Mouse (Mus musculus) stomach, embryonic 14.5 days (tissue): ENCODE results near the gene Kcnab1. TPM values are rescaled to one million over a fixed set of nuclear protein-coding genes. Genes with fewer than 3 reads are reported as not detected.

ENCODE experiments used
- ATAC-seq: fragments of 200-750 bp; cut with Nextera tagmentation; 2 replicates; pipeline ENCODE4 v1.8.0; 2017; ENCODE audit warnings: low read depth, moderate TSS enrichment; ENCODE audit not compliant: insufficient number of reproducible peaks, insufficient read depth, low FRiP score
- H3K27ac ChIP-seq: fragments of 300-500 bp; sonication (generic); 2 replicates; pipeline ENCODE4 v1.5.1; 2014; ENCODE audit warnings: mild to moderate bottlenecking, low read length, moderate library complexity, mixed read lengths
- H3K27me3 ChIP-seq: fragments of 300-500 bp; sonication (generic); 2 replicates; pipeline ENCODE4 v1.6.1; 2014; ENCODE audit warnings: low read length, control low read depth, mixed read lengths; ENCODE audit not compliant: control insufficient read depth, insufficient read depth
- H3K36me3 ChIP-seq: fragments of 300-500 bp; sonication (generic); 2 replicates; pipeline ENCODE4 v1.6.1; 2014; ENCODE audit warnings: mild to moderate bottlenecking, control low read depth, low read length, moderate library complexity, mixed read lengths; ENCODE audit not compliant: control insufficient read depth, insufficient read depth
- H3K4me1 ChIP-seq: fragments of 300-500 bp; sonication (generic); 2 replicates; pipeline ENCODE4 v1.6.1; 2014; ENCODE audit warnings: low read length, control low read depth, mixed read lengths; ENCODE audit not compliant: control insufficient read depth, insufficient read depth
- H3K4me2 ChIP-seq: fragments of 300-500 bp; sonication (generic); replicated peaks from 2 replicates; pipeline ENCODE4 v1.6.1; 2014; ENCODE audit warnings: low read depth, low read length, control low read depth
- H3K4me3 ChIP-seq: fragments of 300-500 bp; sonication (generic); 2 replicates; pipeline ENCODE4 v1.5.1; 2014; ENCODE audit warnings: low read depth, low read length, control low read depth
- H3K9ac ChIP-seq: fragments of 300-500 bp; sonication (generic); replicated peaks from 2 replicates; pipeline ENCODE4 v1.6.1; 2014; ENCODE audit warnings: low read depth, mild to moderate bottlenecking, control low read depth, low read length, moderate library complexity, mixed read lengths
- H3K9me3 ChIP-seq: fragments of 300-500 bp; sonication (generic); 2 replicates; pipeline ENCODE4 v1.6.1; 2016; ENCODE audit warnings: low read depth, low read length, control low read depth; ENCODE audit not compliant: control insufficient read depth
- WGBS: fragments of 180-500 bp; shearing (Covaris S2); extraction: QIAGEN DNeasy Blood & Tissue Kit; methylation state at CpG from one replicate; pipeline ENCODE4 v1.1.7; 2014; 5-methylcytosine and 5-hydroxymethylcytosine counted together
- polyA plus RNA-seq: library from polyadenylated mRNA; unstranded; fragments of >200 nt; fragmentation: Nextera tagmentation; extraction: Ambion mirVana; gene quantifications from 2 replicates; pipeline ENCODE4 v1.2.1, GENCODE M21; 2014

The Kcnab1 gene
- polyA plus RNA-seq, 1 experiment from 2014 or later = 3.9 TPM

GRCm38 (mm10) chr3:65175819-65176218 lies 66.6 kb downstream of the Kcnab1 start:
- Histone ChIP-seq H3K9ac (no peak overlapping the region), H3K9me3 (no peaks in the 10 kb centered on the region), H3K4me1 (no peaks in the 10 kb centered on the region), H3K4me2 (no peak overlapping the region), H3K4me3 (no peak overlapping the region), H3K27me3 (no peaks in the 10 kb centered on the region), H3K27ac (no peak overlapping the region), H3K36me3 (no peaks in the 10 kb centered on the region)
- no peak for ATAC-seq
- 71% methylated on average over 4 of the region's 4 CpGs for WGBS

- Histone ChIP-seq H3K4me2 (no peak overlapping the region), H3K36me3 (no peaks in the 10 kb centered on the region), H3K27me3 (no peaks in the 10 kb centered on the region), H3K27ac (no peak overlapping the region), H3K4me3 (no peak overlapping the region), H3K9me3 (no peaks in the 10 kb centered on the region), H3K4me1 (no peaks in the 10 kb centered on the region), H3K9ac (no peak overlapping the region)
- ATAC-seq = no peak
Observed at GRCm38 (mm10) chr3:65176846-65177245, 67.7 kb downstream of the Kcnab1 start.

- Histone ChIP-seq H3K9ac (no peak overlapping the region), H3K4me2 (no peak overlapping the region), H3K9me3 (no peaks in the 10 kb centered on the region), H3K27me3 (no peaks in the 10 kb centered on the region), H3K4me3 (no peak overlapping the region), H3K27ac (no peak overlapping the region), H3K4me1 (no peaks in the 10 kb centered on the region), H3K36me3 (no peaks in the 10 kb centered on the region)
- WGBS = 62% methylated on average over 7 of the region's 7 CpGs
- ATAC-seq = no peak
Observed at GRCm38 (mm10) chr3:65187833-65188698, 78.9 kb downstream of the Kcnab1 start.

- Histone ChIP-seq H3K4me1 (no peaks in the 10 kb centered on the region), H3K36me3 (no peaks in the 10 kb centered on the region), H3K27ac (no peak overlapping the region), H3K9ac (no peak overlapping the region), H3K27me3 (no peaks in the 10 kb centered on the region), H3K4me3 (no peak overlapping the region), H3K4me2 (no peak overlapping the region), H3K9me3 (no peaks in the 10 kb centered on the region)
- ATAC-seq = no peak
- 63% methylated on average over 1 of the region's 1 CpGs for WGBS
Observed at GRCm38 (mm10) chr3:65200611-65201010, 91.4 kb downstream of the Kcnab1 start.

GRCm38 (mm10) chr3:65203361-65204117 lies 94.4 kb downstream of the Kcnab1 start:
- H3K9me3 ChIP-seq = no peaks in the 10 kb centered on the region
- H3K27me3 ChIP-seq = no peaks in the 10 kb centered on the region
- H3K4me1 ChIP-seq = no peaks in the 10 kb centered on the region
- no peak overlapping the region for H3K9ac ChIP-seq
- H3K36me3 ChIP-seq = no peaks in the 10 kb centered on the region
- no peak overlapping the region for H3K4me2 ChIP-seq
- no peak for ATAC-seq
- H3K4me3 ChIP-seq = no peak overlapping the region
- 53% methylated on average over 8 of the region's 8 CpGs for WGBS
- H3K27ac ChIP-seq = no peak overlapping the region

GRCm38 (mm10) chr3:65204356-65205075 lies 95.3 kb downstream of the Kcnab1 start:
- Histone ChIP-seq H3K36me3 (no peaks in the 10 kb centered on the region), H3K4me3 (no peak overlapping the region), H3K27me3 (no peaks in the 10 kb centered on the region), H3K4me2 (no peak overlapping the region), H3K27ac (no peak overlapping the region), H3K9me3 (no peaks in the 10 kb centered on the region), H3K9ac (no peak overlapping the region), H3K4me1 (no peaks in the 10 kb centered on the region)
- WGBS = 77% methylated on average over 6 of the region's 6 CpGs
- no peak for ATAC-seq

GRCm38 (mm10) chr3:65205539-65206020 lies 96.4 kb downstream of the Kcnab1 start:
- H3K4me1 ChIP-seq = no peaks in the 10 kb centered on the region
- H3K27ac ChIP-seq = no peak overlapping the region
- no peaks in the 10 kb centered on the region for H3K9me3 ChIP-seq
- H3K36me3 ChIP-seq = no peaks in the 10 kb centered on the region
- H3K9ac ChIP-seq = no peak overlapping the region
- no peak for ATAC-seq
- no peak overlapping the region for H3K4me3 ChIP-seq
- H3K4me2 ChIP-seq = no peak overlapping the region
- 65% methylated on average over 8 of the region's 8 CpGs for WGBS
- no peaks in the 10 kb centered on the region for H3K27me3 ChIP-seq

- no peak overlapping the region for H3K4me3 ChIP-seq
- no peak for ATAC-seq
- no peaks in the 10 kb centered on the region for H3K27me3 ChIP-seq
- H3K4me1 ChIP-seq = no peaks in the 10 kb centered on the region
- whole genome bisulfite sequencing = 71% methylated on average over 2 of the region's 2 CpGs
- H3K9me3 ChIP-seq = no peaks in the 10 kb centered on the region
- H3K27ac ChIP-seq = no peak overlapping the region
- H3K9ac ChIP-seq = no peak overlapping the region
- no peaks in the 10 kb centered on the region for H3K36me3 ChIP-seq
- H3K4me2 ChIP-seq = no peak overlapping the region
Observed at GRCm38 (mm10) chr3:65213725-65214124, 104.5 kb downstream of the Kcnab1 start.
